Mouse (Mus musculus) B cell, adult 2 months (primary cell): ENCODE results near the gene Rab3ip.

ENCODE experiments used
- DNase-seq, 2 experiments: peaks; one replicate each; pipeline ENCODE4 v3.0.0; 2022

The Rab3ip gene

GRCm38 (mm10) chr10:116950009-116950769 is at the start of gene Rab3ip:
Gene Rab3ip, minus strand, starts transcription at chr10:116950769.
- peak; percentile 93 to 95 for DNase-seq

GRCm38 (mm10) chr10:116998716-116999455 is 48.3 kb upstream of the Rab3ip start:
- no peak for DNase-seq

- DNase-seq: no peak
Measured at GRCm38 (mm10) chr10:116996236-116996600, 45.6 kb upstream of the Rab3ip start.

- DNase-seq: no peak
Measured at GRCm38 (mm10) chr10:116995584-116996235, 45.1 kb upstream of the Rab3ip start.

GRCm38 (mm10) chr10:116995162-116995561 is 44.6 kb upstream of the Rab3ip start:
- no peak for DNase-seq

- DNase-seq: no peak
Measured at GRCm38 (mm10) chr10:116993971-116994370, 43.4 kb upstream of the Rab3ip start.

GRCm38 (mm10) chr10:116986264-116987082 is 35.9 kb upstream of the Rab3ip start, which contains the start of gene Best3:
Gene Best3, plus strand, starts transcription at chr10:116986314.
- DNase-seq: no peak

GRCm38 (mm10) chr10:116984836-116985235 is 34.3 kb upstream of the Rab3ip start:
- no peak for DNase-seq

- DNase-seq: no peak
Measured at GRCm38 (mm10) chr10:116982526-116982925, 32.0 kb upstream of the Rab3ip start.

GRCm38 (mm10) chr10:116980888-116981287 is 30.3 kb upstream of the Rab3ip start:
- DNase-seq: peak; percentile 37 to 47

GRCm38 (mm10) chr10:116980273-116980672 is 29.7 kb upstream of the Rab3ip start:
- DNase-seq: no peak

GRCm38 (mm10) chr10:116978841-116979240 is 28.3 kb upstream of the Rab3ip start:
- DNase-seq: no peak

- no peak for DNase-seq
Measured at GRCm38 (mm10) chr10:116977858-116978257, 27.3 kb upstream of the Rab3ip start.

GRCm38 (mm10) chr10:116977455-116977854 is 26.9 kb upstream of the Rab3ip start:
- no peak for DNase-seq

GRCm38 (mm10) chr10:116972509-116972908 is 21.9 kb upstream of the Rab3ip start, which contains the start of gene Gm10271:
Gene Gm10271, minus strand, starts transcription at chr10:116972609.
- no peak for DNase-seq

GRCm38 (mm10) chr10:116968741-116969140 is 18.2 kb upstream of the Rab3ip start:
- DNase-seq: no peak

GRCm38 (mm10) chr10:116966065-116966464 is 15.5 kb upstream of the Rab3ip start:
- DNase-seq: no peak

GRCm38 (mm10) chr10:116965297-116965696 is 14.7 kb upstream of the Rab3ip start:
- DNase-seq: no peak

GRCm38 (mm10) chr10:116964571-116964970 is 14.0 kb upstream of the Rab3ip start:
- DNase-seq: no peak

- no peak for DNase-seq
Measured at GRCm38 (mm10) chr10:116964084-116964483, 13.5 kb upstream of the Rab3ip start.

- DNase-seq: peak; percentile 8 to 40
Measured at GRCm38 (mm10) chr10:116962803-116963202, 12.2 kb upstream of the Rab3ip start.

GRCm38 (mm10) chr10:116962152-116962551 is 11.6 kb upstream of the Rab3ip start:
- DNase-seq: no peak
